Mouse (Mus musculus) gastrocnemius, postnatal 4 days (tissue): Measurements from ENCODE around the gene Notum. TPM values are rescaled to one million over a fixed set of nuclear protein-coding genes. Genes with fewer than 3 reads are reported as not detected.
A peak's percentile ranks its signal among the peaks of the same experiment; 100 is the strongest.
"Not testable (repeated sequence)": the region's sequence is repeated elsewhere in the genome, so short reads cannot be mapped to it uniquely, and the experiment has no call there.

ENCODE experiments used
- DNase-seq, 2 experiments: peaks; one replicate each; pipeline ENCODE4 v3.0.0; 2021 to 2022; ENCODE audit warnings: low spot score in 2 of 2, mixed read lengths in 2 of 2
- total RNA-seq, 2 experiments: library from RNA; stranded (reverse); gene quantifications; 2 replicates each; pipeline ENCODE4 v1.2.3; 2021

Gene Notum
- total RNA-seq, 2 experiments from 2014 or later: 1.2 to 1.7 TPM

GRCm38 (mm10) chr11:120676951-120677350 is 16.0 kb upstream of the Notum start:
- DNase-seq: no peak

- not testable (repeated sequence) for DNase-seq
Observed at GRCm38 (mm10) chr11:120675875-120676274, 14.9 kb upstream of the Notum start.

GRCm38 (mm10) chr11:120673594-120674122 is 12.7 kb upstream of the Notum start:
- no peak for DNase-seq

- peak; percentile 97 to 99 for DNase-seq
Observed at GRCm38 (mm10) chr11:120672687-120673593, 12.0 kb upstream of the Notum start, which contains the start of gene Aspscr1. Aspscr1 (plus strand) TSS chr11:120672973.

- DNase-seq: no peak
Observed at GRCm38 (mm10) chr11:120666617-120667016, 5.6 kb upstream of the Notum start.

GRCm38 (mm10) chr11:120665406-120665805 is 4.4 kb upstream of the Notum start:
- no peak for DNase-seq

GRCm38 (mm10) chr11:120663714-120664113 is 2.7 kb upstream of the Notum start:
- DNase-seq: no peak

GRCm38 (mm10) chr11:120662759-120663158 is 1.8 kb upstream of the Notum start:
- no peak for DNase-seq

- no peak for DNase-seq
Observed at GRCm38 (mm10) chr11:120660301-120661075, 487 bp downstream of the Notum start.

GRCm38 (mm10) chr11:120659509-120660300 is 1.3 kb downstream of the Notum start:
- DNase-seq: no peak

GRCm38 (mm10) chr11:120658876-120659410 is 2.0 kb downstream of the Notum start:
- peak in 1 of 2 experiments; percentile 81 for DNase-seq

GRCm38 (mm10) chr11:120657301-120657700 is 3.7 kb downstream of the Notum start:
- no peak for DNase-seq

GRCm38 (mm10) chr11:120654741-120655140 is 6.2 kb downstream of the Notum start:
- DNase-seq: no peak

GRCm38 (mm10) chr11:120651872-120652271 is 9.1 kb downstream of the Notum start:
- no peak for DNase-seq

GRCm38 (mm10) chr11:120648001-120648476 is 12.9 kb downstream of the Notum start, which contains the start of gene Myadml2:
Myadml2 (minus strand) TSS chr11:120648158.
- no peak for DNase-seq

- DNase-seq: no peak
Observed at GRCm38 (mm10) chr11:120647047-120647830, 13.7 kb downstream of the Notum start.

GRCm38 (mm10) chr11:120643601-120643987 is 17.4 kb downstream of the Notum start, which contains the start of gene Pycr1:
Pycr1 (minus strand) TSS chr11:120643769.
- DNase-seq: peak; percentile 85 to 93

GRCm38 (mm10) chr11:120642939-120643600 is 17.9 kb downstream of the Notum start:
- DNase-seq: peak in 1 of 2 experiments; percentile 26

- DNase-seq: no peak
Observed at GRCm38 (mm10) chr11:120641869-120642268, 19.1 kb downstream of the Notum start.
